Mouse (Mus musculus): ENCODE results near the gene Ehmt1. TPM values are rescaled to one million over a fixed set of nuclear protein-coding genes. Genes with fewer than 3 reads are reported as not detected.
A peak's percentile ranks its signal among the peaks of the same experiment; 100 is the strongest.

The Ehmt1 gene
- polyA plus RNA-seq, 1 experiment = 110 TPM

- 91% methylated on average over 6 of the region's 6 CpGs for WGBS
- H3K27ac ChIP-seq (ENCODE audit: control insufficient read depth, insufficient read depth, low read length) = no peak overlapping the region
These were observed 28.6 kb downstream of the Ehmt1 start for GRCm38 (mm10) chr2:24890541-24891447.

GRCm38 (mm10) chr2:24888895-24889294 is 30.5 kb downstream of the Ehmt1 start:
- Histone ChIP-seq H3K27me3 (ENCODE audit: control insufficient read depth, insufficient read depth, low read length) (no peaks in the 10 kb centered on the region), H3K4me1 (replicated peaks; ENCODE audit: control insufficient read depth, insufficient read depth, low read length) (no peaks in the 10 kb centered on the region), H3K4me3 (ENCODE audit: control insufficient read depth, insufficient read depth, low read length) (no peak overlapping the region), H3K36me3 (ENCODE audit: control insufficient read depth, insufficient read depth, low read length) (peaks cover 23% of the 10 kb centered on the region), H3K27ac (ENCODE audit: control insufficient read depth, insufficient read depth, low read length) (no peak overlapping the region)
- DNase-seq = no peak
- TF ChIP-seq CTCF (IDR thresholded peaks at IDR 0.05; ENCODE audit: borderline replicate concordance, control insufficient read depth, extremely low read depth, insufficient read depth, low read length, poor library complexity) = no peak
- TF ChIP-seq POLR2A (IDR thresholded peaks at IDR 0.05; ENCODE audit: control insufficient read depth, extremely low read depth, insufficient read depth, low read length, poor library complexity) = no peak
- WGBS = 86% methylated on average over 5 of the region's 5 CpGs

More at GRCm38 (mm10) chr2:24890541-24891447, 28.6 kb downstream of the Ehmt1 start:
- H3K36me3 ChIP-seq (ENCODE audit: control insufficient read depth, insufficient read depth, low read length) = peaks cover 10% of the 10 kb centered on the region; the same call in 1 of the 2 replicates
- H3K27me3 ChIP-seq (ENCODE audit: control insufficient read depth, insufficient read depth, low read length) = no peaks in the 10 kb centered on the region
- H3K4me3 ChIP-seq (ENCODE audit: control insufficient read depth, insufficient read depth, low read length) = no peak overlapping the region
- no peak for DNase-seq
- no peaks in the 10 kb centered on the region for H3K4me1 ChIP-seq (replicated peaks; ENCODE audit: control insufficient read depth, insufficient read depth, low read length)
- TF ChIP-seq CTCF (IDR thresholded peaks at IDR 0.05; ENCODE audit: borderline replicate concordance, control insufficient read depth, extremely low read depth, insufficient read depth, low read length, poor library complexity) (no peak), POLR2A (IDR thresholded peaks at IDR 0.05; ENCODE audit: control insufficient read depth, extremely low read depth, insufficient read depth, low read length, poor library complexity) (no peak)

GRCm38 (mm10) chr2:24880686-24881085 is 38.7 kb downstream of the Ehmt1 start:
- H3K36me3 ChIP-seq (ENCODE audit: control insufficient read depth, insufficient read depth, low read length) = peaks cover 43% of the 10 kb centered on the region
- H3K4me1 ChIP-seq (replicated peaks; ENCODE audit: control insufficient read depth, insufficient read depth, low read length) = no peaks in the 10 kb centered on the region
- DNase-seq = no peak
- H3K27ac ChIP-seq (ENCODE audit: control insufficient read depth, insufficient read depth, low read length) = no peak overlapping the region
- H3K4me3 ChIP-seq (ENCODE audit: control insufficient read depth, insufficient read depth, low read length) = no peak overlapping the region
- TF ChIP-seq CTCF (IDR thresholded peaks at IDR 0.05; ENCODE audit: borderline replicate concordance, control insufficient read depth, extremely low read depth, insufficient read depth, low read length, poor library complexity) (no peak), POLR2A (IDR thresholded peaks at IDR 0.05; ENCODE audit: control insufficient read depth, extremely low read depth, insufficient read depth, low read length, poor library complexity) (no peak)
- no peaks in the 10 kb centered on the region for H3K27me3 ChIP-seq (ENCODE audit: control insufficient read depth, insufficient read depth, low read length)
- 94% methylated on average over 2 of the region's 2 CpGs for WGBS

GRCm38 (mm10) chr2:24870952-24871351 is 48.5 kb downstream of the Ehmt1 start:
- Histone ChIP-seq H3K36me3 (ENCODE audit: control insufficient read depth, insufficient read depth, low read length) (peaks cover 26% of the 10 kb centered on the region; the same call in 1 of the 2 replicates), H3K27me3 (ENCODE audit: control insufficient read depth, insufficient read depth, low read length) (no peaks in the 10 kb centered on the region), H3K4me3 (ENCODE audit: control insufficient read depth, insufficient read depth, low read length) (no peak overlapping the region)

GRCm38 (mm10) chr2:24863010-24863409 is 56.4 kb downstream of the Ehmt1 start:
- peak; percentile 11 for DNase-seq
- H3K27ac ChIP-seq (ENCODE audit: control insufficient read depth, insufficient read depth, low read length) = no peak overlapping the region
- H3K27me3 ChIP-seq (ENCODE audit: control insufficient read depth, insufficient read depth, low read length) = no peaks in the 10 kb centered on the region
- no peak for TF ChIP-seq CTCF (IDR thresholded peaks at IDR 0.05; ENCODE audit: borderline replicate concordance, control insufficient read depth, extremely low read depth, insufficient read depth, low read length, poor library complexity)
- no peak for TF ChIP-seq POLR2A (IDR thresholded peaks at IDR 0.05; ENCODE audit: control insufficient read depth, extremely low read depth, insufficient read depth, low read length, poor library complexity)
- peaks cover 16% of the 10 kb centered on the region for H3K36me3 ChIP-seq (ENCODE audit: control insufficient read depth, insufficient read depth, low read length)
- 90% methylated on average over 8 of the region's 8 CpGs for WGBS
- no peaks in the 10 kb centered on the region for H3K4me1 ChIP-seq (replicated peaks; ENCODE audit: control insufficient read depth, insufficient read depth, low read length)
- H3K4me3 ChIP-seq (ENCODE audit: control insufficient read depth, insufficient read depth, low read length) = no peak overlapping the region

More at GRCm38 (mm10) chr2:24870952-24871351, 48.5 kb downstream of the Ehmt1 start:
- TF ChIP-seq POLR2A (IDR thresholded peaks at IDR 0.05; ENCODE audit: control insufficient read depth, extremely low read depth, insufficient read depth, low read length, poor library complexity) (no peak), CTCF (IDR thresholded peaks at IDR 0.05; ENCODE audit: borderline replicate concordance, control insufficient read depth, extremely low read depth, insufficient read depth, low read length, poor library complexity) (no peak)
- Histone ChIP-seq H3K4me1 (replicated peaks; ENCODE audit: control insufficient read depth, insufficient read depth, low read length) (no peaks in the 10 kb centered on the region), H3K27ac (ENCODE audit: control insufficient read depth, insufficient read depth, low read length) (no peak overlapping the region)
- 97% methylated on average over 1 of the region's 1 CpGs for WGBS
- no peak for DNase-seq

- H3K27ac ChIP-seq (ENCODE audit: control insufficient read depth, insufficient read depth, low read length) = no peak overlapping the region
- no peak for TF ChIP-seq CTCF (IDR thresholded peaks at IDR 0.05; ENCODE audit: borderline replicate concordance, control insufficient read depth, extremely low read depth, insufficient read depth, low read length, poor library complexity)
- no peak for TF ChIP-seq POLR2A (IDR thresholded peaks at IDR 0.05; ENCODE audit: control insufficient read depth, extremely low read depth, insufficient read depth, low read length, poor library complexity)
- H3K4me1 ChIP-seq (replicated peaks; ENCODE audit: control insufficient read depth, insufficient read depth, low read length) = no peaks in the 10 kb centered on the region
- H3K36me3 ChIP-seq (ENCODE audit: control insufficient read depth, insufficient read depth, low read length) = peaks cover 61% of the 10 kb centered on the region
- DNase-seq = no peak
- no peak overlapping the region for H3K4me3 ChIP-seq (ENCODE audit: control insufficient read depth, insufficient read depth, low read length)
- WGBS = 78% methylated on average over 5 of the region's 5 CpGs
- no peaks in the 10 kb centered on the region for H3K27me3 ChIP-seq (ENCODE audit: control insufficient read depth, insufficient read depth, low read length)
These were observed 67.0 kb downstream of the Ehmt1 start for GRCm38 (mm10) chr2:24852408-24852807.

All from thymus, adult 2 months (tissue).